Mouse (Mus musculus): Measurements from ENCODE around the gene Stat4.

The Stat4 gene

DNA sequence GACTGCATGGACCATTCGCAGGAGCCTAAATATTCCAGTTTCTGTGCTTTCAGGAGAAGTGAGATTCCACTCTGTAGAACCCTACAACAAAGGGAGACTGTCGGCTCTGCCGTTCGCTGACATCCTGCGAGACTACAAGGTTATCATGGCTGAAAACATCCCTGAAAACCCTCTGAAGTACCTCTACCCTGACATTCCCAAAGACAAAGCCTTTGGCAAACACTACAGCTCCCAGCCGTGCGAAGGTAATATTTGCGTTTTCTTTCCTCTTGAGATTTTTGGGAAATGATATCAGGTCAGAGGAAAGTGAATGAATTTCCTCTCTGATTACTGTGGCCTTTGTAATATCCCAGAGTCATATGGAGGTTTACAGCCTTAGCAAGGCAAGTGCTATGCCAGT, 115.8 kb downstream of the Stat4 start:
- in situ Hi-C loops (cut with MseI, MboI), result no loop called here

DNA sequence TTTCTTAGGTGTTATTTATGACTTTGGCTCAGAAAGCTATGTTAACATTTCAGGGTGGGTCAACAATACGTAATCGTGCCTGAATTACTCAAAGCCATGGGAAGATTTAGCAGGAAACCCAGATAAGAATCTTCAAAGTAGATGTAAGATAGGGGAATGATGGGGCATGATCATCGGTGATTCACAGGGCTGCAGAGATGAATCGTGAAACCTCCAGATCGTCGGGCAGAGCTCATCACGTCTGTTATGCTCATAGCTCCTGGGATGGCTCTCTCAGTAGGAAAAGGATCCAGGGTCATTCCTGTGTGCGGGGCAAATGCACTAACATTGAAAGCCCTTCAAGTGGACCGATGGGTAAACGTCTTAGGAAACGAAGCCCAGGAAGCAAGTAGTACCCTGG, 120.3 kb downstream of the Stat4 start:
- in situ Hi-C loops (cut with MseI, MboI), result no loop called here

DNA sequence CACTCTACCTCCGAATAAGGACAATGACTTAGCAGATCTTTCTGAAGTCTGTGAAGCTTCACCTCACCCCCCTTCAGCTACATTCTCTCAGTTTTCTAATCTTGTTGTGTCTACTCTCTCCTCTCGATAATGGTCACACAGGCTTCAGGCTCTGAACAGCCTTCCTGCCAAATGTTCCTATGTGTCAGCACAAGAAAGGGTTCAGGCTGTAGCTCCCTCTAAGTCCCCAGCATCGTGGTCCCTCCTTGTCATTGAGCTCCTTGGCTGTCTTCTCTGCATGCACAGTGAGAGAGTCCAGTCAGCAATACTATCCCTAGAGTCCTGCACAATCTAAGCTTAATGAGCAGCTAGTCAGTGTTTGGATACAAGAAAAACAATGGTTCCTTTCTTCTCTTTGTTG, 124.3 kb downstream of the Stat4 start:
- in situ Hi-C loops (cut with MseI, MboI), result no loop called here

DNA sequence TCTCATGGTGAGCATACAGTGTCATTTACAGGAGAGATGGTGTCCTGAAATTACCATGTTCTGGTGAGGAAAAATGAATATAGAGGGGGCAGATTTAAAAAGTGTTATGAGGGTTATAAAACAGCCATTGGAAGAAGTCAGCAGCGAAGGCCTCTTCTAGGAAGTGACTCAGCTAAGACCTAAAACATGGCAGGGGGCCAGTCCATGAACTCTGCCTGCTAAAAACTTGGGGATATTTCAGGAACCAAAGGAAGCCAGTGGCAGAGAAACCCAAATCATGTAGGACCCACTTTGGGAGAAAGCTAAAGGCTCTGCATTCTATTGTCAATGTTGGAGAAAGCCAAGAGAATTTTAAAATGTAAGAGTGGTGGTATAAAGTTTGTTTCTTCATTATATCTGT, 125.4 kb downstream of the Stat4 start:
- in situ Hi-C loops (cut with MseI, MboI), result no loop called here

DNA sequence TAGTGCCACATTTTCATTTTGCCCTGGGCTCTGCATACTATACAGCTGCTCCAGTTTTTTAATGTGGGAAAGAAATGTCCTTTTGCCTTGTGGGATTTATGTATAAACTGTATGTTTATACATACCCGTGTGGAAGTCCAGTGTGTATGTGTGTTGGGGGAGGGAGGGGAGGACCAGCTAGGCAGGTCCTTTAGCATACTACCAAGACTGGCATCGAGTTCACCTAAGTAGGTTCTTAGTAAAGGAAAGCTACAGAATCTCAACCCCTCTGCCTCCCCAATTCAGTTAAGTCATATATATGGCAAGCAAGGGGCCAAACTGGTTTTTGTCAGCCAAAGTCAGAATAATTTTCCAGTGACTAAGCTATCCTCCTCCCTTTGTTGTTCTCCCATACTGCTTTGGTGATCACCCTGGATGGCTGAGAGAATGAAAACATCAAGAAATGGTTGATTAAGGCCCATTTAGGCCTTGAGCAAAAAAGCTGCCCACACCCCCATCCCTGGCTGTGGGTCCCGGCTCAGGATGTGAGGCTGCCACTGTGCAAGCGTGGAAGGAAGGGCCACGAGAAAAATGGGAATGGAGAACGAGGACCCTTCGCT, 126.2 kb downstream of the Stat4 start:
- in situ Hi-C loops (cut with MseI, MboI), result no loop called here

DNA sequence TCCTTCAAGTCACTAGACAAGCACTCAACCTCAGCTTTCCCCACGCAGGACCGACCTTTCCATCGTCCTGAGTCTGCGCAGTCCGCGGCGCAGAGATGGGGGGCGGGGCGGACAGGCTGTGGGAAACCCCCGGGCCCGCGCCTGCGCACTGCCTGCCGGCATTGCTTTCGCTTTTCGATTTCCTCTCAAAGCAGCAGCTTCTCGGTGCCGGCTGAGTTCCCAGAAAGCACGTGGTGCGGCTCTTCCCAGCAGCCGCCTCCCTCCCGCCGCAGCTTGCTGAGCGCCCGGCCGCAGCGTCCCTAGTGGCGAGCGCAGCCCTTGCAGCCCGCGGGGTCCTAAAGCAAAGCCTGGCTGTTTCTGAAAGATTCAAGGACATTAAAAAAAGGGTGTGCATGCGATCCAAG, 126.7 kb downstream of the Stat4 start:
- in situ Hi-C loops (cut with MseI, MboI), result no loop called here

DNA sequence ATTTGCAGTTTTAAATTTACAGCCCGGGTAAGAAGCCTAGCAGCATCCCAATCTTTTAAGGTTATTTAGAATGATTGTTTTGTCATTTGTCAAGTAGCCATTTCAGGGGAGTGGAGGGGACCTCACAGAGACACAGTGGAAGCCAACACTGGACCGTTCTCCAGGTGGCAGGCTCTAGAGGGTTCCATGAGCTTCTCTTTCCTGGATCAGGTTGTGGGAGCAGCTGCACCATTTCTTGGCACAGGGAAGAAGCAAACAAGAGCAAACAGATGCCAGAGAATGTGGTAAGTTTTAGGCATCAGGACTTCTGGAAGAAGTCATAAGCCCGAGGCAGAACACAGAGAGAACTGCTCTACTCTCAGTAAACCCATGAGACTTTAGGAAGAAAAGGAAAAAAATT, 129.5 kb downstream of the Stat4 start:
- in situ Hi-C loops (cut with MseI, MboI), result no loop called here

DNA sequence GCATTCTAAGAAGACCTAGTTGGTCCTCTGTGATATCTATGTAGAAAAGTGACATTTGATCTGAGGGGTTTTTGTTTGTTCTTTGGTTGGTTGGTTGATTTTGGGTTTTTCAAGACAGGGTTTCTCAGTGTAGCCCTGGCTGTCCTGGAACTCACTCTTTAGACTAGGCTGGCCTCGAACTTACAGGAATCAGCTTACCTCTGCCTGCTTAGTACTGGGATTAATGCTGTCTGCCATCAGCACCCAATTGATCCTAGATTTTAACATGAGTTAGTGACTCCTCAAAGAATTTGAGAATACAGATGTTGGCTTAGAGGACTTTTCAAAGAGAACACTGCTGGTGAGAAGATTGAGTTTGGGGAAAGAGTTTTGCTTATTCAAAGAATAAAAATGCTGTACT, 130.8 kb downstream of the Stat4 start:
- in situ Hi-C loops (cut with MseI, MboI), result no loop called here

DNA sequence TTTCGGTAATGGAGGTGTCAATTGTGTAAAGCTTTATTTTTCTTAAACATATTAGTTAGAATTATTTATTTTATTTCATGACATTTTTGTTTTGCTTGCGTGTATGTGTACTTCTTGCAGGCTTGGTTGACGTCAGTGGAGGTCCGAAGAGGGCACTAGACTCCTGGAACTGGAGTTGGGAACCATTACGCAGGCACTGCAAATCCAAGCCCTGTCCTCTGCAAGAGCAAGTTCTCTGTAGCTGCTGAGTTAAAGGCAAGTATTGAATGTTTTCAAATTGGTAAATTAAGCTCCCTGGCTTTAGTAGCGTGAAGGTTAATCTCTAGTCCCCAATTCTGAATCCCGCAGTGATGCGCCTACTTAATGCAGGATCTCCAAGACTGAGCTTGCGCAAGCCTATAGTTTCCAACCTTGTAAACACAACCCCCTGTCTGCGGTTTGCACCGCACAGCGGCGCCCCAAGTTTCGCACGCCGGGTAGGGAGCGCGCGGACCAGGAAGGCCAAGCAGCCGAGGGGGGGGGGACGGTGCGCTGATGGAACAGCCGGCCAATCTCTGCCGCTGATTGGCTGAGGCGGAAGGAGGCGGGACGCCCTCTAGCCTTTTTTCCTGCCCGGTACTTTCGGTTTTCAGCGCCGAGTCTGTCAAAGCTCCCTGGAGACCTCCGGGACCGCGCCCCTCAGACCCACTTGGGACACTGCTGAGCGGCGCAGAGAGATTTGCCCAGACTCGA, 132.1 kb downstream of the Stat4 start, which contains the start of gene Stat1:
Gene Stat1, plus strand, starts transcription at position 581 of the 732 bp plus-strand sequence.
- in situ Hi-C loops (cut with MseI, MboI), result no loop called here

DNA sequence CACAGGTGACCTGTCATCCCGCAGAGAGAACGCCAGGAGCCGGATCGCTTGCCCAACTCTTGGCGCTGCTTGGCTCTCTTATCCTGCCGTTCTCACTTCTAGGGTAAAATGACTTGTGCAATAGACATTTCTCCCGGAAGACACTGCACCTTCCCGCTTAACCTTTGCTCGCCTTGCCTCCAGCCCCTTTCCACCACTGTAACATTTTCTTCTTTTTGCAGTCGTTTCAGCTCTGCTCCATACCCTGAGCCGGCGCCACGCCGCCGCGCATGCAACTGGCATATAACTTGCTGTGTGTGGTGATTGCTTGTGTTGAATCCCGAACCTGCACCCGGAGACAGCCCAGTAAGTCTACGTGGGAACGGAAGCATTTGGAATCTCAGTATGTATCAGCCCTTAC, 132.7 kb downstream of the Stat4 start:
- in situ Hi-C loops (cut with MseI, MboI), result no loop called here

DNA sequence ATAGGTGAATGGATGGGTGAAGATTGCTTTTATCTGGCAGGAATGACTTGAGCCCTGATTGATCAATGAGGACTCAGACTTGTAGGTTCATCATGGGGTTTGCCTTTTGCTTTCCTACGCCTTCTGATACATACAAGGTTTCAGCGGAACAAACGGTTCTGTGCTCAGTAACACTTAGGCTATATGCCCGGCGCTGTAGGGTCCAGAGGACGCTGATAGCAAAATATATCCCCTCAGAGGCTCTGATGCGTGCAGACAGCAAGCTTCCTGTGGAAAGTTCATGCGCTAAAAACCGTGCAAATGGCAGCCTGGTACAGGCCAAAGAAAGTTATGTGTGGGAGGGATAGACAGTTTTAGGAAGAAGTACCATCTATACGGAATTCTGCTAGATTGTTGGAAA, 133.2 kb downstream of the Stat4 start:
- in situ Hi-C loops (cut with MseI, MboI), result no loop called here

DNA sequence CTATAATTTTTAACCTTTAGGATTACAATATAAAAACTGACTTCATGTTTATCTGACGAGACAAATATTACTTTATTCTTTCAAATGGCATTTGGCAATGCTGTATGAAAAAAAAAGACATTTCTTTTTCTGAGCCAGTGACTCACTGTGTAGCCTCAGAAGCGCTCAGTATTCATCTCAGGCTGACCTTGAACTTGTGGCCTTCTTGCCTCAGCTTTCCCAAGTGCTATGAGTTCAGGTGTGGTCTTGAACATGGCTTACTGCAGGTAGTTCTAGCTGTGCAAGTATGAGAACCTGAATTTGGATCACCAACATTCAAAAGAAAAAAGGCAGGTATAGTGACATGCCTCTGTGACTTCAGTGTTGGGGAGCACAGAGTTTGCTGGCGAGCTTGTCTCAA, 134.1 kb downstream of the Stat4 start:
- in situ Hi-C loops (cut with MseI, MboI), result no loop called here

DNA sequence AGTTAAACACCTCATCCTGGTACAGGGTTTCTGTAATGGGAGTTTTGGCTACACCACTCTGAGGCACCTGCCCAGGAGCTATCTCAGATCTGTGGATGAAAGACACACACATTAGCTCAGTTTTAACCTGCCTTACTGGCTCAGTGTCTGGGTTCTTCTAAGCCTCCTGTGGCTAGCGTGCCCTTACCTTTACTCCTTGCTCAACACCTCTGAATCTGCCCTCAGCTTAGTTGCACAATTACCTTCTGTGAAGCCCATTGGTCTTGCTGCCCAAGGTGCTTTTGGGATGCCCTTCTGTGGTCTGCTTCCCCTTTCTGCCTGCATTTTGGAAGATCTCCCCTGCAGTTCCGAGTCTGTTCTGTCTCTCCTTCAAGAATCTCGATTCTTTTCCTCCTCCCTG, 137.9 kb downstream of the Stat4 start:
- in situ Hi-C loops (cut with MseI, MboI), result no loop called here

DNA sequence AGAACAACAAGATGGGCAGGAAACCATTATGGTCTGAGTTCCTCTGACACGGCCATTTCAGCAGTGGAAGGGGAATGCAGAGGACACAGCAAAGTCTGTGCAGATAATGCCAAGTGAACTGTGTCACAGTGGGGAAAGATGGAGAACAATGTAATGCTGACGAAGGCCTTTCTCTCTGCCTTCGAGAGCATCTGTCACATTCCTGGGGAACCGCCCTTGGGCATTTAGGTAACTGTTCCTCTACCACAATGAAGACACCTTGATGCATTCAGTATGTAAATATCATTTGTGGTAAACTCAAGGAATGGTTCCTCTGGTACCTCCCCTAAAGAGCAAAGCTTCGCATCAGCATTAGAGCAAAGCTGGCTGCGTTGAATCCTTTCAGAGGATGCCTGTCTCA, 140.4 kb downstream of the Stat4 start:
- in situ Hi-C loops (cut with MseI, MboI), result no loop called here

DNA sequence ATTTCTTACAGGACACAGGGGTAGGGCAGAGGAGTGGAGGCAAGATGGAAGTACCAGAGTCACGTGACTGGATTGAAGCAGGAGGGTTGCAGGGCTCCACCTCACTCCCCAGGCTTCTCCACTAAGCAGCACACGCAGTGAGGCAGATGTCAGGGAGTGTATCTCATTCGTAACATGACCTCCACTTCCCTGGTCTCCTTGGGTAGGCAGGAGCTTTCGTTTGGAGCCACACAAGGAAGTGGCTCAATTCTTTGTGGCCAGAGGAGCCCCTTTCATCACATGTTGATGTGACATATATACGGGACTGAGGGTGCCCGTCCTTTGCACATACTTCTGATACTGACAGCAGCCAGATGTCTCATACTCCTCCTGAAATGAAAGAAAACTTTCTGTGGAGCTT, 142.8 kb downstream of the Stat4 start:
- in situ Hi-C loops (cut with MseI, MboI), result no loop called here

DNA sequence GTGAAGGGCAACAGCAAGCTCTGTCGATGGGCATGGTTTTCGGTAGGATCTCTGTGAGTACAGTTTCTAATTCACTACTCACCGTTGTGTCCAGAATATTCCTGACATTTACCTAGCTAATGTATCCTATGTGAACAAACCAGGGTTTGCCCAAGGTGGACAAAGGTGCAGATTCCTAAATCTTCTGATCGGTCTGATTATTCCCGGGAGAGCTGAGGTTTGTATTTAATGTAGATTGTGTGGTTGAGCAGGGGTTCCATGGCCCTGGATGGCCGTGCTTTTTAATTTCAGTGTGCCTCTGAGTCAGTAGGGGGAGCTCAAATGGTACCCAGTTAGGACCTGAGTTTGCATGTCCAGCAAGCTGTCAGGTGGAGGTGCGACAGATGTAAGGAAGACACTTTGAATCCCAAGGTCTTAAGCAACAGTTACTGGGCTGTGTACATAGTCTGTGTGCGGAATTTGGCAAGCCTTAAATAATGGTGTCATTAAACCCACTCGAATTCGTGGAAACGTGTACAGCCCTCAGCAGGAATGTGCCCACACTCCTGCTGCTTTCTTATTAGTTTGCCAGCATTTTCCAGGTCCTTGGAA, 144.9 kb downstream of the Stat4 start:
- in situ Hi-C loops (cut with MseI, MboI), result no loop called here

DNA sequence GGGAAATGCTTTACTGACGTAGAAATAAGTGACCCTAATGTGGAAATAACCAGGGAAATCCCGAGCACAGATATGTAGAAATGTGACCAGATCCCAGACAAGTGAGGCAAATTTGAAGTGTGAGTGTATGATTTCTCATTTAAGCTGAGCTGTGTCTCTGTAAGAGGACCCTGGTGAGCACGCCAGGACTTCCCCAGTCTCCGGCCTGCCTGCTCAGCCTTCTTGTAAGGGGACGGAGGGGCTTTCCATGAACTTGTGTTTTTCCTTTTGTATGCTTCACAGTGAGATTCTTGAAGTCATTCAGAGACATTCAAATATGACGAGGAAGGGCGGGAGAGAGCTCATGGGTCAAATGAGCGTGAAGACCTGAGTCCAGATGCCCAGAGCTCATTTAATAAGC, 146.3 kb downstream of the Stat4 start:
- in situ Hi-C loops (cut with MseI, MboI), result no loop called here

DNA sequence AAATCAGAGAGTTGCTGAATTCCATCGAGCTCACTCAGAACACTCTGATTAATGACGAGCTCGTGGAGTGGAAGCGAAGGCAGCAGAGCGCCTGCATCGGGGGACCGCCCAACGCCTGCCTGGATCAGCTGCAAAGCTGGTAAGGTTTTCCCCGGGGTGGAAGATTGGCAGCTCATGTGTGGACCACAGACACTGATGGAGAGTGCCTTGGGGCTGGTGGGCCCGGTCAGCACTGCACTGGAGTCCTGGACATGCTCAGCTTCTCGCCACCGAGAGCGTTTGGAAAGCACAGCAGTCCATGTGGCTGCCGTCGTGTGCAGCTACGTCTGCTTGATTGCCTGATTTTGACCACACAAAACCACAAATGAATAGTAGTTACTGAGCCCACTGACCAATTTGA, 150.3 kb downstream of the Stat4 start:
- in situ Hi-C loops (cut with MseI, MboI), result no loop called here

DNA sequence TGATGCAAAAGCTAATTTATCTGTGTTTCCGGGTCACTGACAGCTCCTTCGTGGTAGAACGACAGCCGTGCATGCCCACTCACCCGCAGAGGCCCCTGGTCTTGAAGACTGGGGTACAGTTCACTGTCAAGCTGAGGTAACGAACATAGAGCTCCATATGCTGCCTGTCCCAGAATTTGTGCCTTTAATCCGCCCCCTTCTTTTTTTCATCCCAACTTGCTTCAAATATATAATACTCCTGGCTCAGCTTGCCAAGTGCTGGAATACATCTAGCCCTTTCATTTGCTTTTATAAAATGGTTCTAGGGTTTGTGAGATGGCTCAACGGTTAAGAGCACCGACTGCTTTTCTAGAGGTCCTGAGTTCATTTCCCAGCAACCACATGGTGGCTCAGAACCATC, 153.6 kb downstream of the Stat4 start:
- in situ Hi-C loops (cut with MseI, MboI), result no loop called here

DNA sequence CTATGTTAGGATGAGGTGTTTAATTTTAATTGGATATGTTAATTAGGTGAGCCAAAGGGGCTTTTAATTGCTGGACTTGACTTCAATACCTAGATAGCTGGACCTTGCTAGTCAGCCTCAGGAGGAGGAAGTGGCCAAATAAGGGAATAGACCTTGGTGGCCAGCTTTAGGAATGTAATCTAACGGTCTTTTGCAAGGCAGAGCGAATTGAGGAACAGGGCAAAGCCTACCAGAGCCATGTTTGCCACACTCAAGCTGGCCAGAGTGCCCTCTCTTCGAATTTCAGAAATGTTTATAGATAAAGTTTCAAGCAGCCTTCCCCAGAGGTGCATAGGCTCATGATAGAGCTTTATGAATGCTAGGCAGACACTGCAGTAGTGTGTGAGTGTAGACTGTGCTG, 154.5 kb downstream of the Stat4 start:
- in situ Hi-C loops (cut with MseI, MboI), result no loop called here

DNA sequence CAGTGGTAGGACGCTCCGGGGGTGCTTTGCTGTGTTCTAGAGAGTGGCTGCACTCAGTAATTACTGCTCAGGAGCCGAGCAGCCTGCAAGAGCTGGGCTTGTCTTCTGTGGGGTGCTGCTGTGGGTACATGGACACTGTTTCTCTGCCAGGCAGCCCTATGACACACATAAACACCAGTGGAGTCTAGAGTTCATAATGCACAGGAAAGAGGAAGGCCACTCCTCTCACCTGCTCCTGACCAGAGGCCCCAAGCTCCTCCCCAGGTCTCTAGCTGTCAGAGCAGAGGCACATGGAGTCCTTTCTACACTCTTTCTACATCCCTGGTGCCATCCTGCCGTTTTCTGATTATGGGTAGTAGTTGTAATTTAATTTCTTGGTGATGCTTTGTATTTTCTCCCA, 155.2 kb downstream of the Stat4 start:
- in situ Hi-C loops (cut with MseI, MboI), result no loop called here

DNA sequence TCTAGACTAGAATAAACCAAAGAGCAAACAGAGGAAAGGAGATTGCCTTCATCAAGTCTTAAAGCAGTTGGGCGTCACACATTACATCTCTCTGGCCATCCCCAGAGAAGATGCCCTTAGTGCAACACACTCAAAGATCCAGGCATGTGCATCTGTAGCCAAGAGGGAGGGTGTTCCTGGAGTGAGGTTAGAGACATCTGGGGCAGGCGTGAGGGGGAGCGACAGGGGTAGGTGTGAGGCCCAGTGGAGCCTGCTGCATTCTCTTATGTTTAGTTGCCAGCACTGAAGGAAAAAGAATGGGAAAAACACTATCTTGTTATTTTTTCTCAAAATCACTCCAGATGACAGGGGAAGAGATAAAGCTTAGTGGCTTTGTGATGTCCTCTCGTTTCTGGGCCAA, 156.2 kb downstream of the Stat4 start:
- in situ Hi-C loops (cut with MseI, MboI), result no loop called here

DNA sequence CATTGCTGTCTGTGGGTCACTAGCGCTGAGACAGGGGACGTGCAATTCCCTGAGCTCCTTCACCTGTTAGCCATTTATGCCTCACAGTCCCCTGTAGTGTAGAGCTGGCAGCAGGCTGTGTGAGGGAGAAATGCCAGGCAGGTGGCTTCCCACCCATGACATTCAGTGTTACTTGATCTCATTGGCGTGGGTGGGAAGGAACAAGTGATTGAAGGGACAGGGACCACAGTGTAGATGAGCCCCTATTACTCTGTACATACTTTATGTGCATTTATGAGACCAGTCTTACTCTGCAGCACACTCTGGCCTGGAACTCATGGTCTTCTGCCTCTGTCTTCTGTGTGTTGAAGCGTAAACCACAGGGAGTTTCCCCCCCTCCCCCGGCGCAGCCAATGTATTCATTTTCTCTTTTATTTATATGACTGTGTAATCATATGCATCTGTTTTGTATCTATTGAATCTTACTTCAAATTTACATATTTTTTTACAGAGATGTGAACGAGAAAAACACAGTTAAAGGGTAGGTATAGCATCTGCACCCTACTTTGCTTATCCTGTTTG, 156.7 kb downstream of the Stat4 start:
- in situ Hi-C loops (cut with MseI, MboI), result no loop called here

All from mouse trophoblast stem cell (cell line).